Mouse (Mus musculus): ENCODE results near the gene Pak1.

DNA sequence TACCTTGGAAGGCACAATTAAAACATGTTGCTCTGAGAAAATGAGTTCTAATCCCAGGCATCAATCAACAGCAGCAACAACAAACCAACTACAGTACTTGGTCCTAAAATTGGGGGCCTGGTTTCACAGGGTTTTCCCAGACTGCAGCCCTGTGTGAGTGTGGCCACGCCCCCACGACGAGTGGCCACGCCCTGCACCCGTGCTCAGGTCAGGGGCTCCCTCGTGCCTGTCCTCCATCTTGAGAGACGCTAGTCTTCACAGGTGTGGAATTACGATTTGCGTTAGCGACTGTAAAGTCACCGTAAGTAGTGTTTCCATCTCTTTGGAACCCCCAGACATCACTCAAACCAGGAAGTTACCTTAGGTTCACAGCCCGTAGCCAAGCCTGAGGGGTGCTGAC, 131.4 kb downstream of the Pak1 start, which contains the start of gene Gdpd4:
- TF ChIP-seq POLR2A (IDR thresholded peaks at IDR 0.05; ENCODE audit: borderline replicate concordance, insufficient read depth, low read length) (no peak), CTCF (IDR thresholded peaks at IDR 0.05; ENCODE audit: borderline replicate concordance, insufficient read depth, low read depth, low read length) (no peak)

All from cerebellum, adult 2 months (tissue).